ENCODE assay signal across 21 mouse cellular contexts in the genomic region with DNA sequence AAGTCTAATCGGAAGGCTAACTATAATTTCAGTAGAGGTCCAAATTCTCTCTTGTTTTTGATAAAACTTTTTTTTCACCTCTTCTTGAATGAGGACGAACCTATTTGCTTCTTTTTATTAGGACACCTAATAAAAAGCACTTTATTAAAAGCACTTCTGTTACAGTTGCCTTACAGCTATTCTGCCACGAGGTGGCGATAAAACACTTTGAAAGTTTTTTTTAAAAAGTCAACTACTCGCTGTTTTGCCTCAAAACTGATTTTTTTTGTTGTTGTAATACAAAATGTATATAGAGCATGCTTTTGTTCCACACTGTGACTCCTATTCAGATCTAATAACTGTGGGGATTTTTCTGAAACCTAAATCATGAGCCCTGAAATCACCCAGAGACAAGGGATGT. TPM values are rescaled to one million over a fixed set of nuclear protein-coding genes. Genes with fewer than 3 reads are reported as not detected.
DNase-seq lines count a peak whose midpoint lies in the region; ATAC-seq and TF ChIP-seq lines count a peak whose summit lies in the region.
"Not testable (repeated sequence)": the region's sequence is repeated elsewhere in the genome, so short reads cannot be mapped to it uniquely, and the experiment has no call there.
"Had no signal": no experiment of that assay in that cellular context is flagged by ENCODE, and none has a peak within 500 bp of the region (broad histone marks: within the 10 kb centered on the region; RNA-seq: fewer than 3 reads in every experiment).

No protein-coding gene starts in this region.

- H3K4me3 ChIP-seq in E14TG2a.4 (replicated peaks; ENCODE audit: low read length); forebrain, embryonic 14.5 days (ENCODE audit: low read depth, low read length); hindbrain, postnatal 0 days (ENCODE audit: low read length); neural tube, embryonic 11.5 days (ENCODE audit: low read depth, low read length): not testable (repeated sequence)

- not testable (repeated sequence) for H3K27me3 ChIP-seq in E14TG2a.4 (ENCODE audit: insufficient read depth, low read length); forebrain, embryonic 14.5 days (replicated peaks; ENCODE audit: control insufficient read depth, insufficient read depth, low read length); hindbrain, postnatal 0 days (ENCODE audit: insufficient read depth, low read length); neural tube, embryonic 11.5 days (ENCODE audit: control insufficient read depth, insufficient read depth, low read length)

- peak; percentile 56 for TF ChIP-seq CTCF in E14TG2a.4 (conservative IDR thresholded peaks at IDR 0.05; ENCODE audit: low read length)
- peak; percentile 50 for TF ChIP-seq CTCF in hindbrain, postnatal 0 days (IDR thresholded peaks at IDR 0.05; ENCODE audit: low read depth)

- not testable (repeated sequence) for H3K4me1 ChIP-seq in E14TG2a.4 (replicated peaks; ENCODE audit: low read depth, low read length); forebrain, embryonic 14.5 days (ENCODE audit: control insufficient read depth, insufficient read depth, low read length); hindbrain, postnatal 0 days (ENCODE audit: insufficient read depth, low read length); neural tube, embryonic 11.5 days (ENCODE audit: control insufficient read depth, insufficient read depth, low read length)

- WGBS in forebrain, embryonic 14.5 days: 23% methylated on average over 5 of the region's 5 CpGs
- WGBS in hindbrain, postnatal 0 days: 25% methylated on average over 5 of the region's 5 CpGs
- WGBS in neural tube, embryonic 11.5 days: 26% methylated on average over 5 of the region's 5 CpGs

- not testable (repeated sequence) for H3K36me3 ChIP-seq in E14TG2a.4 (ENCODE audit: insufficient read depth, low read length); forebrain, embryonic 14.5 days (ENCODE audit: control insufficient read depth, insufficient read depth, low read length); hindbrain, postnatal 0 days (ENCODE audit: insufficient read depth, low read length); neural tube, embryonic 11.5 days (ENCODE audit: control insufficient read depth, insufficient read depth, low read length)

- not testable (repeated sequence) for H3K9me3 ChIP-seq in E14TG2a.4 (ENCODE audit: low read length); forebrain, embryonic 14.5 days (replicated peaks; ENCODE audit: control insufficient read depth, low read length); hindbrain, postnatal 0 days (ENCODE audit: low read length); neural tube, embryonic 11.5 days (ENCODE audit: control insufficient read depth, low read length)

- not testable (repeated sequence) for ATAC-seq in forebrain, embryonic 14.5 days; hindbrain, postnatal 0 days
- 0 out of 2 replicates have a peak, but pooled peaks have one; percentile 63 for ATAC-seq in neural tube, embryonic 11.5 days (ENCODE audit: insufficient read depth, low FRiP score, low TSS enrichment)

- intact Hi-C loops in left cerebral cortex, postnatal 4 days (cut with DNase I): not testable (repeated sequence)

- not testable (repeated sequence) for H3K27ac ChIP-seq in forebrain, embryonic 14.5 days (ENCODE audit: low read depth, low read length); hindbrain, postnatal 0 days; neural tube, embryonic 11.5 days (ENCODE audit: low read depth, low read length)

- H3K4me2 ChIP-seq in forebrain, embryonic 14.5 days (ENCODE audit: low read length); hindbrain, postnatal 0 days (ENCODE audit: low read depth, low read length); neural tube, embryonic 11.5 days (ENCODE audit: low read depth): not testable (repeated sequence)

- H3K9ac ChIP-seq in forebrain, embryonic 14.5 days (ENCODE audit: low read length); hindbrain, postnatal 0 days (replicated peaks; ENCODE audit: low read length); neural tube, embryonic 11.5 days (ENCODE audit: low read length): not testable (repeated sequence)

- DNase-seq in adrenal gland, postnatal 25 days: peak; percentile 9
- DNase-seq in forebrain, embryonic 14.5 days (ENCODE audit: low spot score): peak; percentile 31
- peak; percentile 12 for DNase-seq in hindbrain, postnatal 0 days (ENCODE audit: low spot score)
- DNase-seq in kidney, postnatal 36 days: peak; percentile 11 to 42
- peak; percentile 2 for DNase-seq in left cerebral cortex, postnatal 4 days
- not testable (repeated sequence) for DNase-seq in neural tube, embryonic 11.5 days (ENCODE audit: low spot score)
- peak; percentile 17 for DNase-seq in urinary bladder, postnatal 14 days (ENCODE audit: low spot score)

RNA-seq across cellular contexts. Expression of gene Speer4c, which starts 11.2 kb away (rescaled TPM):
- not detected in 2 replicates for total RNA-seq in adrenal gland, postnatal 25 days (2021)
- polyA plus RNA-seq in forebrain, embryonic 14.5 days (2014; fragmentation: Nextera tagmentation; extraction: Ambion mirVana): not detected in 2 replicates
- total RNA-seq in hindbrain, postnatal 0 days (2014; rRNA removed): not detected in 2 replicates
- polyA plus RNA-seq in hindbrain, postnatal 0 days (2015; fragmentation: Nextera tagmentation; extraction: Ambion mirVana): not detected in 2 replicates
- total RNA-seq in left cerebral cortex, postnatal 4 days (2021): not detected
- polyA plus RNA-seq in neural tube, embryonic 11.5 days (2014; fragmentation: Nextera tagmentation; extraction: Ambion mirVana): not detected in 2 replicates
- total RNA-seq: granulocyte monocyte progenitor cell, adult 5-6 weeks; left cerebral cortex, postnatal 36 days; megakaryocyte-erythroid progenitor cell, adult 5-6 weeks had no signal
- polyA plus RNA-seq: activated CD4-positive, CD25-positive, alpha-beta regulatory T cell, adult 4 months; C2C12; cortical plate, adult 2 months; forebrain, embryonic 12.5 days; heart, embryonic 14.5 days; hindbrain, embryonic 12.5 days; intestine, embryonic 16.5 days; liver, embryonic 11.5 days; lung, embryonic 16.5 days; neural tube, embryonic 15.5 days had no signal

RNA-seq across cellular contexts. Expression of gene 4930572O03Rik, which starts 46.0 kb away (rescaled TPM):
- not detected in 2 replicates for total RNA-seq in adrenal gland, postnatal 25 days (2021)
- not detected in 2 replicates for polyA plus RNA-seq in forebrain, embryonic 14.5 days (2014; fragmentation: Nextera tagmentation; extraction: Ambion mirVana)
- not detected in 2 replicates for total RNA-seq in hindbrain, postnatal 0 days (2014; rRNA removed)
- not detected in 2 replicates for polyA plus RNA-seq in hindbrain, postnatal 0 days (2015; fragmentation: Nextera tagmentation; extraction: Ambion mirVana)
- total RNA-seq in left cerebral cortex, postnatal 4 days (2021): not detected
- not detected in 2 replicates for polyA plus RNA-seq in neural tube, embryonic 11.5 days (2014; fragmentation: Nextera tagmentation; extraction: Ambion mirVana)
- total RNA-seq: granulocyte monocyte progenitor cell, adult 5-6 weeks; left cerebral cortex, postnatal 36 days; megakaryocyte-erythroid progenitor cell, adult 5-6 weeks had no signal
- polyA plus RNA-seq: activated CD4-positive, CD25-positive, alpha-beta regulatory T cell, adult 4 months; C2C12; cortical plate, adult 2 months; forebrain, embryonic 12.5 days; heart, embryonic 14.5 days; hindbrain, embryonic 12.5 days; intestine, embryonic 16.5 days; liver, embryonic 11.5 days; lung, embryonic 16.5 days; neural tube, embryonic 15.5 days had no signal
